Mouse (Mus musculus) limb, embryonic 13.5 days (tissue): Measurements from ENCODE around the gene Pml. TPM values are rescaled to one million over a fixed set of nuclear protein-coding genes. Genes with fewer than 3 reads are reported as not detected.

Experiments
- ATAC-seq: fragments of 200-750 bp; cut with Nextera tagmentation; 2 replicates; pipeline ENCODE4 v1.8.0; 2017; ENCODE audit warnings: low read depth, moderate number of reproducible peaks, moderate TSS enrichment; ENCODE audit not compliant: low FRiP score
- H3K27ac ChIP-seq: fragments of 300-500 bp; sonication (generic); 2 replicates; pipeline ENCODE4 v1.5.1; 2015; ENCODE audit warnings: inconsistent platforms, mild to moderate bottlenecking, moderate library complexity
- H3K27me3 ChIP-seq: fragments of 300-500 bp; sonication (generic); 2 replicates; pipeline ENCODE4 v1.6.1; 2015; ENCODE audit warnings: mild to moderate bottlenecking, inconsistent platforms
- H3K36me3 ChIP-seq: fragments of 300-500 bp; sonication (generic); 2 replicates; pipeline ENCODE4 v1.6.1; 2015; ENCODE audit warnings: inconsistent platforms, mild to moderate bottlenecking, moderate library complexity
- H3K4me1 ChIP-seq: fragments of 300-500 bp; sonication (generic); 2 replicates; pipeline ENCODE4 v1.6.1; 2015; ENCODE audit warnings: inconsistent platforms
- H3K4me2 ChIP-seq: fragments of 300-500 bp; sonication (generic); replicated peaks from 2 replicates; pipeline ENCODE4 v1.6.1; 2015; ENCODE audit warnings: inconsistent platforms, mild to moderate bottlenecking, moderate library complexity
- H3K4me3 ChIP-seq: fragments of 300-500 bp; sonication (generic); 2 replicates; pipeline ENCODE4 v1.5.1; 2015; ENCODE audit warnings: moderate library complexity, mild to moderate bottlenecking, inconsistent platforms
- H3K9ac ChIP-seq: fragments of 300-500 bp; sonication (generic); 2 replicates; pipeline ENCODE4 v1.6.1; 2015; ENCODE audit warnings: mild to moderate bottlenecking, inconsistent platforms
- H3K9me3 ChIP-seq: fragments of 300-500 bp; sonication (generic); 2 replicates; pipeline ENCODE4 v1.6.1; 2016; ENCODE audit warnings: inconsistent platforms
- WGBS: fragments of 180-500 bp; shearing (Covaris S2); methylation state at CpG from one replicate; pipeline ENCODE4 v1.1.7; 2015; 5-methylcytosine and 5-hydroxymethylcytosine counted together
- polyA plus RNA-seq: library from polyadenylated mRNA; unstranded; fragments of >200 nt; fragmentation: Nextera tagmentation; extraction: Ambion mirVana; gene quantifications from 2 replicates; pipeline ENCODE4 v1.2.1, GENCODE M21; 2015

Pml gene
- polyA plus RNA-seq, 1 experiment from 2014 or later, result 18.2 TPM

DNA sequence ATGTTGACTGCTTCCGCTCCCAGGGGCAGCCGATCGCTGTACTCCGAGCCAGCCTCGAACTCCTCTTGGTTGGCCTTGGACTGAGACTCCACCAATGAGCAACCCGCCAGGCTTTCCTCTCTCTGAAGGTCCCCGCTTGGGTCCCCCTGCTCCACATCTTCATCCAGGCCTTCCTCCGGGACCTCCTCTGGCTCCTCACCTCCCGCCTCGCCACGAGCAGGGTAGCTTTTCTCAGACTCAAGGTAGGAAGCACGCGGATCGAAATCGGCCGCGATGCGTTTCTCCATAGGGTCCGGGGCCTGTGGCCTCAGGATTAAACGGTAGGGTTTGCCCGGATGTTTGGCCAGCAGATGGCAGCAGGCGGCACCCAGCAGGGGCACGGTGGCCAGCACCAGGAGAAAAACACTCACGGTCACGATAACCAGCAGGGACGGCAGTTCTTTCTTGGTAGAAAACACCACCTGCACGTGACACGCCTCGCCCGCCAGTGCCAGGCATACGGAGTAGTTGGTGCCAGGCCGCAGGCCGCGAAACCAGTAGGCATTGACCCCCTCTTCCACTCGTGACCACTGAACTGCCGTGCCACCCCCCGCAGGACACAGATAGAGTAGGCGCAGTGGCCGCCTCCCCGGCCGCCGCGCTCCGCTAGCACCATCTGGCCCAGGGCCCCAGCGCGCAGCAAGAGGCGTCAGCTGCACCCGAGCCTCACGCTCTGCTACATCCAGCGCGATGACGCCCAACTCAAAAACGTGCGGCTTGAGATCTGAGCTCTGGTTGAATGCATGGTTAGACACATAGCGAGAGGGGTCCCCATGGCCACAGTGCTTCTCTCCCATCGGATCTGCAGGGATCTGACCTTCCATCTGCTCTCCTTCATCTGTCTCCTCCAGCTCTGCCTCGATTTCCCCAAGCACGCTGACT is 51.5 kb downstream of the Pml start:
- Histone ChIP-seq H3K9me3 (no peaks in the 10 kb centered on the region), H3K36me3 (no peaks in the 10 kb centered on the region), H3K27ac (no peak overlapping the region), H3K4me1 (peaks cover 74% of the 10 kb centered on the region), H3K27me3 (peaks cover 93% of the 10 kb centered on the region), H3K9ac (peak overlapping the region; percentile 45), H3K4me3 (peak overlapping the region; percentile 36), H3K4me2 (peak overlapping the region; percentile 64)
- 2% methylated on average over 58 of the region's 58 CpGs for WGBS
- ATAC-seq, result peak; percentile 49; the same call in 1 of the 2 replicates

GRCm38 (mm10) chr9:58196610-58197567 is 52.7 kb downstream of the Pml start:
- H3K27me3 ChIP-seq, result peaks cover 81% of the 10 kb centered on the region
- peak overlapping the region; percentile 48; the same call in 1 of the 2 replicates for H3K9ac ChIP-seq
- no peaks in the 10 kb centered on the region for H3K9me3 ChIP-seq
- ATAC-seq, result no peak
- H3K36me3 ChIP-seq, result no peaks in the 10 kb centered on the region
- H3K4me3 ChIP-seq, result peak overlapping the region; percentile 36
- H3K27ac ChIP-seq, result no peak overlapping the region
- peaks cover 63% of the 10 kb centered on the region for H3K4me1 ChIP-seq
- 5% methylated on average over 46 of the region's 46 CpGs for WGBS
- H3K4me2 ChIP-seq, result peak overlapping the region; percentile 64

- no peak for ATAC-seq
- Histone ChIP-seq H3K4me3 (peak overlapping the region; percentile 23), H3K4me1 (peaks cover 56% of the 10 kb centered on the region), H3K27me3 (peaks cover 74% of the 10 kb centered on the region), H3K4me2 (peak overlapping the region; percentile 64), H3K36me3 (no peaks in the 10 kb centered on the region), H3K9ac (peak overlapping the region; percentile 48; the same call in 1 of the 2 replicates), H3K9me3 (no peaks in the 10 kb centered on the region), H3K27ac (no peak overlapping the region)
- WGBS, result 4% methylated on average over 14 of the region's 14 CpGs
Measured at GRCm38 (mm10) chr9:58196141-58196540, 53.4 kb downstream of the Pml start.

DNA sequence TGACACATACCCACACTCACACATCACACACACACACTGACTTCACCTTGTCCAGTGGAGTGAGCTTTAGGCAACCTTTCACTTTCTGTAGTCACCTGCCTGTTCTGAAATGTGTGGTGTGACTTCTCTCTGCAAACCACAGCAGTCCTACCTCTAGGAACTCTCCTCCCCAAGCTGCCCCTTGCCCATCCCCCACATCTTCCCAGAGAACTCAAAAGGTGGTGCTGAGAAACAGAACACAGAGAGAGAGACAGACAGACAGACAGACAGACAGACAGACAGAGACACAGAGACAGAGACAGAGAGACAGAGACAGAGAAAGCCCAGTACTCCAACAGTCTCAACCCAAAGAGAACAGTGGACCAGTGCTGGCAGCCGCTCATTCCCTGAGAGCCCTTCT is 53.9 kb downstream of the Pml start:
- ATAC-seq, result no peak
- no peaks in the 10 kb centered on the region for H3K9me3 ChIP-seq
- no peak overlapping the region for H3K4me3 ChIP-seq
- peaks cover 51% of the 10 kb centered on the region for H3K4me1 ChIP-seq
- H3K27me3 ChIP-seq, result peaks cover 69% of the 10 kb centered on the region
- H3K9ac ChIP-seq, result no peak overlapping the region
- H3K36me3 ChIP-seq, result no peaks in the 10 kb centered on the region
- H3K27ac ChIP-seq, result no peak overlapping the region
- H3K4me2 ChIP-seq, result no peak overlapping the region; the same call in 1 of the 2 replicates
- 5% methylated on average over 1 of the region's 1 CpGs for WGBS

GRCm38 (mm10) chr9:58194222-58194621 is 55.4 kb downstream of the Pml start:
- Histone ChIP-seq H3K4me3 (no peak overlapping the region), H3K4me2 (no peak overlapping the region), H3K4me1 (peaks cover 36% of the 10 kb centered on the region), H3K9ac (no peak overlapping the region), H3K27ac (no peak overlapping the region), H3K9me3 (no peaks in the 10 kb centered on the region), H3K36me3 (no peaks in the 10 kb centered on the region), H3K27me3 (peaks cover 54% of the 10 kb centered on the region)
- ATAC-seq, result no peak
- WGBS, result 61% methylated on average over 9 of the region's 9 CpGs

- WGBS, result 80% methylated on average over 6 of the region's 6 CpGs
- ATAC-seq, result no peak
- Histone ChIP-seq H3K27ac (no peak overlapping the region), H3K4me2 (no peak overlapping the region), H3K9me3 (no peaks in the 10 kb centered on the region), H3K27me3 (no peaks in the 10 kb centered on the region), H3K4me1 (no peaks in the 10 kb centered on the region), H3K4me3 (no peak overlapping the region), H3K9ac (no peak overlapping the region), H3K36me3 (no peaks in the 10 kb centered on the region)
Measured at GRCm38 (mm10) chr9:58184456-58184855, 65.1 kb downstream of the Pml start.

- Histone ChIP-seq H3K27ac (no peak overlapping the region), H3K4me3 (no peak overlapping the region), H3K4me2 (no peak overlapping the region), H3K36me3 (no peaks in the 10 kb centered on the region), H3K9me3 (no peaks in the 10 kb centered on the region), H3K27me3 (no peaks in the 10 kb centered on the region), H3K9ac (no peak overlapping the region), H3K4me1 (peaks cover 24% of the 10 kb centered on the region)
- ATAC-seq, result no peak
- WGBS, result 77% methylated on average over 2 of the region's 2 CpGs
Measured at GRCm38 (mm10) chr9:58179390-58179789, 70.2 kb downstream of the Pml start.

DNA sequence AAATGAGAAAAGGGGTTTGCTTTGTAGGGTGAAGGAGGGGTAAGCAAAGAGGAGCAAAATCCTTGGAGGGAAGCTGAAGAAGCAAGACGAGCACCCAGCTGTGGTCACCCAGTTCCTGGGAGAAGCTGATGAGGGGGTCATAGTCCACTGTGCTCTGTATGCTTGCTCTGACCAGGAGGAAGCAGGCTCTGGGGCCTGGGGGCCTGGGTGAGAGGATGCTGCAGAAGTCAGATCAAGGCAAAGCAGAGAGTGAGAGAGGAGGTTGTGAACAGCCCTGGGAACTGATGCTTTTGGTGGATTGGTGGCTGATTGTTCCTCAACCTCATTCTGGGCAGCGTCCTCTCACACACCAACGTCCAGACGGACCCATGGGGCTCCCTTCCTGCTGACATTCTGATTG is 72.4 kb downstream of the Pml start:
- Histone ChIP-seq H3K4me2 (no peak overlapping the region), H3K9ac (no peak overlapping the region), H3K4me3 (no peak overlapping the region), H3K4me1 (peaks cover 24% of the 10 kb centered on the region), H3K9me3 (no peaks in the 10 kb centered on the region), H3K27me3 (no peaks in the 10 kb centered on the region), H3K36me3 (no peaks in the 10 kb centered on the region), H3K27ac (no peak overlapping the region)
- no peak for ATAC-seq
- 67% methylated on average over 4 of the region's 4 CpGs for WGBS

GRCm38 (mm10) chr9:58175745-58176487 is 73.7 kb downstream of the Pml start:
- ATAC-seq, result 0 out of 2 replicates have a peak, but pooled peaks have one; percentile 57
- WGBS, result 24% methylated on average over 5 of the region's 5 CpGs
- peaks cover 24% of the 10 kb centered on the region for H3K4me1 ChIP-seq
- peak overlapping the region; percentile 67; the same call in 1 of the 2 replicates for H3K27ac ChIP-seq
- no peaks in the 10 kb centered on the region for H3K9me3 ChIP-seq
- H3K4me2 ChIP-seq, result no peak overlapping the region
- H3K36me3 ChIP-seq, result no peaks in the 10 kb centered on the region
- H3K9ac ChIP-seq, result no peak overlapping the region
- no peak overlapping the region for H3K4me3 ChIP-seq
- H3K27me3 ChIP-seq, result no peaks in the 10 kb centered on the region

DNA sequence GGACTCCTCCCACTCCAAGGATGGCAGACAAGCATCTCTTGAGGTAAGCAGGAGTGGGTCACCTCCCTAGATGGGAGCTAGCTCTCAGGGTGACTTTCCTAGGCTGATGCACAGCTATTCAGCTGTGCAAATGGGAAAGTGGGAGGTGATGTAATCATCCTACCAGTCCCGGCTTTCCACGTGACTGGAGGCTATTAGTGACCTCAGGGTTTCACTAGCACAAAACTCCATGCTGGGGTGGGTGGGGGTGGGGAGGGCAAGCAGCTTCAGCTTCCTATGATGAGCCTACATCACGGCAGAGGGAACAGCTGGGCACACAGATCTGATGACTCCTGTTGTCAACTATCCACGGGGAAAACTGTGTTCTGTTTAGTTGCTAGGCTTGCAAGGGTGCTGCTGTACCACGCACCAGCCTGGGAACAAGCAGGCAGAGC is 74.8 kb downstream of the Pml start:
- Histone ChIP-seq H3K4me3 (no peak overlapping the region), H3K4me2 (no peak overlapping the region), H3K27me3 (no peaks in the 10 kb centered on the region), H3K9ac (no peak overlapping the region), H3K36me3 (no peaks in the 10 kb centered on the region), H3K27ac (no peak overlapping the region; the same call in 1 of the 2 replicates), H3K4me1 (peaks cover 24% of the 10 kb centered on the region), H3K9me3 (no peaks in the 10 kb centered on the region)
- WGBS, result 29% methylated on average over 5 of the region's 5 CpGs
- peak; percentile 51; the same call in 1 of the 2 replicates for ATAC-seq

GRCm38 (mm10) chr9:58172863-58173262 is 76.7 kb downstream of the Pml start:
- ATAC-seq, result no peak
- H3K9me3 ChIP-seq, result no peaks in the 10 kb centered on the region
- WGBS, result 62% methylated on average over 2 of the region's 2 CpGs
- no peaks in the 10 kb centered on the region for H3K36me3 ChIP-seq
- H3K4me1 ChIP-seq, result peaks cover 34% of the 10 kb centered on the region
- H3K27me3 ChIP-seq, result no peaks in the 10 kb centered on the region
- no peak overlapping the region for H3K4me2 ChIP-seq
- H3K27ac ChIP-seq, result no peak overlapping the region
- H3K9ac ChIP-seq, result no peak overlapping the region
- no peak overlapping the region for H3K4me3 ChIP-seq
